Mouse (Mus musculus) megakaryocyte, adult 5-6 weeks (primary cell): ENCODE data around the gene Bclaf3. TPM values are rescaled to one million over a fixed set of nuclear protein-coding genes. Genes with fewer than 3 reads are reported as not detected.

Experiments used
- ATAC-seq: 2 replicates; pipeline ENCODE4 v1.8.0; 2016; ENCODE audit warnings: mild to moderate bottlenecking, inconsistent platforms; ENCODE audit not compliant: poor library complexity, severe bottlenecking
- total RNA-seq, 2 experiments: library from RNA; stranded (forward) in 1 of 2; stranded (reverse) in 1 of 2; fragments of 153-499, 151-499 nt in 1 of 2; fragments of 221-1000, 200-1000 nt in 1 of 2; gene quantifications; 2 replicates each; pipeline versions ENCODE4 v1.2.3 to v1.2.4; 2015 to 2017

Gene Bclaf3
- total RNA-seq, 2 experiments from 2014 or later, result 17.1 to 22.6 TPM

GRCm38 (mm10) chrX:159626208-159626906 is 99.9 kb downstream of the Bclaf3 start:
- ATAC-seq, result peak; percentile 43

GRCm38 (mm10) chrX:159626907-159627587 is 100.6 kb downstream of the Bclaf3 start, which contains the start of gene Sh3kbp1:
TSS of gene Sh3kbp1 (plus strand) at chrX:159627272.
- ATAC-seq, result peak; percentile 86

DNA sequence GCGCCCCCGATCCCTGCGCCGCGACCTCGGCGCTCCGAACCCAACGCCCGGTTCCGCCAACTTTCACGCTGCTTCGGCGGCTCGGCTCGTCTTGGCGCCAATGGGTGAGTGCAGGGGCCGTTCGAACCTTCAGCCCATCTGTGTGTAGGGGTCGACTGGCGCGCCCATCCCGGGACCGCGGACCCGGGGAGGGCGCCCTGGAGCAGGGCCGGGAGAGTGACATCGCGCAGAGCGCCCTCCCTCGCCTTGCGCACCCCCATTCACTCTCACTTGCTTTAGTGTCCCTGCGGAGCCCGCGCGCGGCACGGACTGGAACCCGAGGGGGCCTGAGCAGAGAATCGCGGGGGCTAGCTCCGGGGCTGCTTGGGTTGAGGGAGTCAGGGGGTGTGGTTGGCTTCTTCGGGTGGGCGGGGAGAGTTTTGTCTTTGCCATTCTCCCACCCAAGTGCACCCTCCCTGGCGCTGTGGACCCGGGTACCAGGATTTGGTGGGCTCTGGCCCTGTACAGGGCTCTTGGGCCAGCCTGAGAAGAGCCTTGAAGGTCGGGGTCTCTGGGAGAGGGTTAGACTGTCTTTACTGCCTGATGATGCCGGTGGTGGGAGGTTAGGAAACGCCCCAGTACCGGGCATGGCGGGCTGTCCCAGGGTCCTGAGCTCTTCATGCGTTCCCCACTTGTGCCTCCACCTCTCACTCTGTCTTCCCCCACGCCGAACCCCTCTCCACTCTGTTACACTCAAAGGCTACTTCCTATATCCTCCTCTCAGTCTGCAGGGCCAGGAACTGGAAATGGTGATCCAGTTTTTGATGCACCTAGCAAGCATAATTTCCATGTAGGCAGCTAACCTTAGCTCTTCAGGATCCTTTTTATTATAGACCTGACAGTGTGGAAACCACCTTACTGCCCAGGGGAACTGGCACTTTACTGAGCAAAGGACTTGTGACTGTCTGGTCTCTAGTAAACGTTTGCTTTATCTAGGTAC is 101.4 kb downstream of the Bclaf3 start:
- peak; percentile 32 for ATAC-seq

GRCm38 (mm10) chrX:159628629-159629028 is 102.1 kb downstream of the Bclaf3 start:
- ATAC-seq, result no peak

DNA sequence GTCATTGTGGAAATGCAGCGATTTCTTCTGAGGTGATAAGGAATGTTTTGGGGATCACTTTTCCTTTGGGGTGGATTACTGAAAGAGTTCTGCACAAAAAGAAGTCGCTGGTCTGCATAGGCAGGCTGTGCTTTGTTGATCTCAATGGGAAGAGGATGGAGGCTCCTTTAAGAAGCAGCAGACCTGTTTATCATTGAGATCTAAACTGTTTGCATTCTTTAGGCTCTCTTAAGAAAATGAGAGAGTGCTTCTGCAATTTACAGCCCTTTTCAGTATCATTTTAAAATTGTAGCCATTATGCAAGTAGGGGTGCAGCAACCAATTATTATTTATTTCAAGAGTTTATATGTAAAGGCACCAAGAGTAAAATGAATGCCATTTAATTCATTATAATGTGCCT is 102.7 kb downstream of the Bclaf3 start:
- no peak for ATAC-seq

DNA sequence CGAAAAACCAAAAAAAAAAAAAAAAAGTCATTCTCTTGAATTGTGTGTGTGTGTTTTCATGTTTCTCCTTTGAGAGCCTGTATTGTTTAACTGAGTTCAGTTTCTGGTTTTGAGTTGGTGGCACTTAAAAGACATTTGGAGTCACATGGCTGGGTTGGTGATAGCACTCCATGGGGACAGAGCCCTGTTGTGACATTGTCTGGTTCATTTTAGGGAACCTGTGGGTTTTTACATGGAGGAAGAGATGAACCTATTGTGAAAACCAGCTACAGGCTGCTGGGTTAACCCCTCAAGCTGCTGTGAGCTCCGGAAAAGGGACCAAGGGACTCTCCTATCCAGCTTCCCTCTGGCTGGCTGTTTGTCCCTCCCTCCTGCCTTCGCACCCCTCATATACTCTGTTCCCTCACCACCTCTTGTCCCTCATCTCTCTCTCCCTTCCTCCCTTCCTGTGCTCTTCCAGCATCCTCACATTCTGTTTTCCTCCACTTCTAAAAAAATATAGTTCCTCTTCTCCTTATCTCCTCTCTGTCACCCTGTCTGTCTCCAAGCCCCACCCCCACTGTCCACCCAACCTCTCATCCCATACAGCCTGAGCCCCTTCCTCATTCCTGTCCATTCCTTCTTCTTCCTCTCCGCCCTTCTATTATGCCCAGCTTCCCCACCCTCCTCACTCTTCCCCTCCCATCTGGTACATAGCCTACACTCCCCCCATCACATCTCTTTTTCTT is 112.2 kb downstream of the Bclaf3 start:
- peak; percentile 99 for ATAC-seq

DNA sequence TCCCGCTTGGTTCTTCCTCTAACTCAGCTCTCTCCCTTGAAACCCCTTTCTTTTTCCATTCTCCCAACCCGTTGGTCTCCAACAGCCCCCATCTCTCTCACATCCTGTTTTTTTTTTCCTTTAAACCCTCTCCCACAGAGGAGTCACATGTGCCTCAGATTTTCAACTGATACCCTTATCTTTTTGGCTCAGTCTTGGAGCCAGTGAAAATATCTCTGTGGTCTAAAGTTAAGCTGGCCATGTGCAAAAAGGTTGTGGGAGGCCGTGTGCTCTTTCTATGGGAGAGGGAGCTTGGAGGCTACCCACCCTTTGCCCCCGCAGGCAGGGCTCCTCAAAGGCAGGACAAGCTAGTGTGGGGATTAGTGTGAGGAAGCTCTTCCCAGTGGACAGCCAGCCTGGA is 113.5 kb downstream of the Bclaf3 start:
- no peak for ATAC-seq

Other genes starting within 250 kb of the Bclaf3 start
- 28.5 and 32.8 TPM in 2 replicates for gene Eif1ax, start 154.5 kb upstream of the Bclaf3 start, total RNA-seq (2015)
- 25.6 and 28.1 TPM in 2 replicates for gene Eif1ax, start 154.5 kb upstream of the Bclaf3 start, total RNA-seq (2017)
- not detected in 2 replicates for gene Map7d2, start 112.1 kb upstream of the Bclaf3 start, total RNA-seq (2015)
- gene Map7d2, start 112.1 kb upstream of the Bclaf3 start, total RNA-seq (2017), result not detected in 2 replicates
- 154 TPM in 2 replicates for gene Sh3kbp1, start 100.6 kb downstream of the Bclaf3 start, total RNA-seq (2015)
- gene Sh3kbp1, start 100.6 kb downstream of the Bclaf3 start, total RNA-seq (2017), result 191 and 195 TPM in 2 replicates